Mouse (Mus musculus): ENCODE measurements around the gene Defb47. TPM values are rescaled to one million over a fixed set of nuclear protein-coding genes. Genes with fewer than 3 reads are reported as not detected.

Gene Defb47
- total RNA-seq, 1 experiment, result not detected

GRCm38 (mm10) chr14:63014667-63015066 is 16.8 kb downstream of the Defb47 start:
- H3K4me1 ChIP-seq (ENCODE audit: control insufficient read depth in 2 of 2, insufficient read depth in 2 of 2, low read length in 2 of 2, poor library complexity in 1 of 2), result no peaks in the 10 kb centered on the region
- in situ Hi-C loops (cut with MboI; ENCODE audit: low sequenced_read_pairs in 2 of 2, unreplicated experiment in 2 of 2), result no loop called here
- H3K9ac ChIP-seq (ENCODE audit: insufficient read depth, low read depth, low read length, poor library complexity, severe bottlenecking), result no peak overlapping the region
- H3K27ac ChIP-seq (ENCODE audit: insufficient read depth, low read depth, low read length, poor library complexity, severe bottlenecking), result no peak overlapping the region
- H3K4me3 ChIP-seq (ENCODE audit: insufficient read depth in 1 of 2, low read depth in 1 of 2, low read length in 2 of 2, poor library complexity in 1 of 2, severe bottlenecking in 1 of 2), result no peak overlapping the region
- H3K36me3 ChIP-seq (ENCODE audit: control insufficient read depth, insufficient read depth, low read length, poor library complexity, severe bottlenecking), result no peaks in the 10 kb centered on the region
- H3K9me3 ChIP-seq (ENCODE audit: control insufficient read depth, insufficient read depth, low read depth, low read length), result no peaks in the 10 kb centered on the region
- TF ChIP-seq CHD2 (IDR thresholded peaks at IDR 0.05; ENCODE audit: low read depth, low read length) (no peak), ZC3H11A (IDR thresholded peaks at IDR 0.05; ENCODE audit: borderline replicate concordance, low read depth, low read length) (no peak), HCFC1 (IDR thresholded peaks at IDR 0.05; ENCODE audit: borderline replicate concordance, insufficient read depth, low read length) (no peak), MAFK (IDR thresholded peaks at IDR 0.05; ENCODE audit: insufficient read depth, low read depth, low read length) (no peak), ZNF384 (IDR thresholded peaks at IDR 0.05; ENCODE audit: low read depth, low read length) (no peak)
- no peak for DNase-seq (ENCODE audit: low read depth, low spot score)

- in situ Hi-C loops (cut with MboI; ENCODE audit: low sequenced_read_pairs in 2 of 2, unreplicated experiment in 2 of 2), result no loop called here
- no peaks in the 10 kb centered on the region for H3K36me3 ChIP-seq (ENCODE audit: control insufficient read depth, insufficient read depth, low read length, poor library complexity, severe bottlenecking)
- no peak overlapping the region for H3K9ac ChIP-seq (ENCODE audit: insufficient read depth, low read depth, low read length, poor library complexity, severe bottlenecking)
- DNase-seq (ENCODE audit: low read depth, low spot score), result no peak
- H3K9me3 ChIP-seq (ENCODE audit: control insufficient read depth, insufficient read depth, low read depth, low read length), result no peaks in the 10 kb centered on the region
- 0 out of 4 replicates have a peak, but pooled peaks cover 0 to 2% of the 10 kb centered on the region in 2 experiments for H3K4me1 ChIP-seq (ENCODE audit: control insufficient read depth in 2 of 2, insufficient read depth in 2 of 2, low read length in 2 of 2, poor library complexity in 1 of 2)
- H3K27ac ChIP-seq (ENCODE audit: insufficient read depth, low read depth, low read length, poor library complexity, severe bottlenecking), result no peak overlapping the region
- TF ChIP-seq ZC3H11A (IDR thresholded peaks at IDR 0.05; ENCODE audit: borderline replicate concordance, low read depth, low read length), result no peak
- TF ChIP-seq MAFK (IDR thresholded peaks at IDR 0.05; ENCODE audit: insufficient read depth, low read depth, low read length), result no peak
- TF ChIP-seq CHD2 (IDR thresholded peaks at IDR 0.05; ENCODE audit: low read depth, low read length), result no peak
- TF ChIP-seq ZNF384 (IDR thresholded peaks at IDR 0.05; ENCODE audit: low read depth, low read length), result no peak
- no peak for TF ChIP-seq HCFC1 (IDR thresholded peaks at IDR 0.05; ENCODE audit: borderline replicate concordance, insufficient read depth, low read length)
- H3K4me3 ChIP-seq (ENCODE audit: insufficient read depth in 1 of 2, low read depth in 1 of 2, low read length in 2 of 2, poor library complexity in 1 of 2, severe bottlenecking in 1 of 2), result no peak overlapping the region
Observed at GRCm38 (mm10) chr14:63020524-63021156, 22.8 kb downstream of the Defb47 start.

GRCm38 (mm10) chr14:63046691-63047090 is 48.8 kb downstream of the Defb47 start, which contains the start of gene Defb42:
Gene Defb42, plus strand, starts transcription at chr14:63046991.
- DNase-seq (ENCODE audit: low read depth, low spot score), result no peak
- peaks cover 4 to 9% of the 10 kb centered on the region in 2 experiments for H3K4me1 ChIP-seq (ENCODE audit: control insufficient read depth in 2 of 2, insufficient read depth in 2 of 2, low read length in 2 of 2, poor library complexity in 1 of 2)
- no peaks in the 10 kb centered on the region for H3K9me3 ChIP-seq (ENCODE audit: control insufficient read depth, insufficient read depth, low read depth, low read length)
- TF ChIP-seq ZC3H11A (IDR thresholded peaks at IDR 0.05; ENCODE audit: borderline replicate concordance, low read depth, low read length), result no peak
- TF ChIP-seq MAFK (IDR thresholded peaks at IDR 0.05; ENCODE audit: insufficient read depth, low read depth, low read length), result no peak
- H3K36me3 ChIP-seq (ENCODE audit: control insufficient read depth, insufficient read depth, low read length, poor library complexity, severe bottlenecking), result no peaks in the 10 kb centered on the region
- H3K4me3 ChIP-seq (ENCODE audit: insufficient read depth in 1 of 2, low read depth in 1 of 2, low read length in 2 of 2, poor library complexity in 1 of 2, severe bottlenecking in 1 of 2), result peak within 1 kb of the TSS in 1 of 2 experiments; percentile 41; a peak in 2 of 4 replicates
- H3K27ac ChIP-seq (ENCODE audit: insufficient read depth, low read depth, low read length, poor library complexity, severe bottlenecking), result no peak within 1 kb of the TSS
- no peak within 1 kb of the TSS for H3K9ac ChIP-seq (ENCODE audit: insufficient read depth, low read depth, low read length, poor library complexity, severe bottlenecking)
- in situ Hi-C loops (cut with MboI; ENCODE audit: low sequenced_read_pairs in 2 of 2, unreplicated experiment in 2 of 2), result no loop called here

- in situ Hi-C loops (cut with MboI; ENCODE audit: low sequenced_read_pairs in 2 of 2, unreplicated experiment in 2 of 2), result no loop called here
- no peaks in the 10 kb centered on the region for H3K36me3 ChIP-seq (ENCODE audit: control insufficient read depth, insufficient read depth, low read length, poor library complexity, severe bottlenecking)
- TF ChIP-seq CHD2 (IDR thresholded peaks at IDR 0.05; ENCODE audit: low read depth, low read length) (no peak), ZNF384 (IDR thresholded peaks at IDR 0.05; ENCODE audit: low read depth, low read length) (no peak), ZC3H11A (IDR thresholded peaks at IDR 0.05; ENCODE audit: borderline replicate concordance, low read depth, low read length) (no peak)
- no peak within 1 kb of the TSS; the same call in 1 of the 2 replicates for H3K27ac ChIP-seq (ENCODE audit: insufficient read depth, low read depth, low read length, poor library complexity, severe bottlenecking)
- peaks cover 4 to 11% of the 10 kb centered on the region in 2 experiments for H3K4me1 ChIP-seq (ENCODE audit: control insufficient read depth in 2 of 2, insufficient read depth in 2 of 2, low read length in 2 of 2, poor library complexity in 1 of 2)
- DNase-seq (ENCODE audit: low read depth, low spot score), result no peak
- H3K9ac ChIP-seq (ENCODE audit: insufficient read depth, low read depth, low read length, poor library complexity, severe bottlenecking), result 0 out of 2 replicates have a peak within 1 kb of the TSS, but pooled peaks have one; percentile 26
- H3K4me3 ChIP-seq (ENCODE audit: insufficient read depth in 1 of 2, low read depth in 1 of 2, low read length in 2 of 2, poor library complexity in 1 of 2, severe bottlenecking in 1 of 2), result peak within 1 kb of the TSS; percentile 42 to 50
- no peaks in the 10 kb centered on the region for H3K9me3 ChIP-seq (ENCODE audit: control insufficient read depth, insufficient read depth, low read depth, low read length)
Observed at GRCm38 (mm10) chr14:63049910-63050370, 52.1 kb downstream of the Defb47 start, which contains the start of gene Defb30. Gene Defb30, minus strand, starts transcription at chr14:63049960.

Other genes starting within 250 kb of the Defb47 start
- 38.4 and 47.6 TPM in 2 replicates for gene Ints6, start 236.9 kb upstream of the Defb47 start, total RNA-seq (2012; rRNA removed)
- 7.0 and 11.9 TPM in 2 replicates for gene Wdfy2, start 160.4 kb upstream of the Defb47 start, total RNA-seq (2012; rRNA removed)
- gene Defb48, start 13.6 kb upstream of the Defb47 start, total RNA-seq (2012; rRNA removed), result not detected in 2 replicates
- not detected in 2 replicates for gene Defb43, start 13.7 kb downstream of the Defb47 start, total RNA-seq (2012; rRNA removed)
- 1.5 and 3.1 TPM in 2 replicates for gene Defb42, start 48.9 kb downstream of the Defb47 start, total RNA-seq (2012; rRNA removed)
- 0.76 and 1.1 TPM in 2 replicates for gene Defb30, start 51.9 kb downstream of the Defb47 start, total RNA-seq (2012; rRNA removed)

Data from ES-E14 (cell line).